Comparison of ENCODE assay signal across 9 mouse cellular contexts in genomic region chr3:96081006-96081405, GRCm38 (mm10). TPM values are rescaled to one million over a fixed set of nuclear protein-coding genes. Genes with fewer than 3 reads are reported as not detected.
DNase-seq lines count a peak whose midpoint lies in the region; TF ChIP-seq lines count a peak whose summit lies in the region.
"Had no signal": no experiment of that assay in that cellular context is flagged by ENCODE, and none has a peak within 500 bp of the region (broad histone marks: within the 10 kb centered on the region; RNA-seq: fewer than 3 reads in every experiment).

No protein-coding gene starts in this region.

- WGBS in heart, embryonic 10.5 days, result 50% methylated on average over 1 of the region's 1 CpGs
- 89% methylated on average over 1 of the region's 1 CpGs for WGBS in liver, adult 2 months

- H3K9ac ChIP-seq in liver, adult 2 months (ENCODE audit: low read depth, low read length), result no peak overlapping the region
- H3K9ac ChIP-seq: limb, embryonic 15.5 days had no signal

- H3K27me3 ChIP-seq in heart, embryonic 10.5 days (ENCODE audit: insufficient read depth, poor library complexity, severe bottlenecking), result no peaks in the 10 kb centered on the region
- H3K27me3 ChIP-seq in liver, adult 2 months (ENCODE audit: control insufficient read depth, insufficient read depth, low read length), result no peaks in the 10 kb centered on the region
- H3K27me3 ChIP-seq: limb, embryonic 15.5 days had no signal

- no peak for TF ChIP-seq POLR2A in liver, adult 2 months (IDR thresholded peaks at IDR 0.05; ENCODE audit: extremely low read depth, insufficient read depth, low read length)

- no peaks in the 10 kb centered on the region for H3K36me3 ChIP-seq in heart, embryonic 10.5 days
- H3K36me3 ChIP-seq in liver, adult 2 months (ENCODE audit: control insufficient read depth, insufficient read depth, low read length), result no peaks in the 10 kb centered on the region
- H3K36me3 ChIP-seq: limb, embryonic 15.5 days had no signal

- H3K79me2 ChIP-seq in liver, adult 2 months (ENCODE audit: control insufficient read depth, insufficient read depth, low read length), result no peaks in the 10 kb centered on the region

- H3K9me3 ChIP-seq in heart, embryonic 10.5 days, result no peaks in the 10 kb centered on the region
- H3K9me3 ChIP-seq: limb, embryonic 15.5 days had no signal

- no peaks in the 10 kb centered on the region for H3K4me1 ChIP-seq in heart, embryonic 10.5 days
- H3K4me1 ChIP-seq in liver, adult 2 months (ENCODE audit: control insufficient read depth, insufficient read depth, low read length), result peaks cover 2% of the 10 kb centered on the region; the same call in 1 of the 2 replicates
- H3K4me1 ChIP-seq: limb, embryonic 15.5 days had no signal

- DNase-seq in heart, embryonic 10.5 days (ENCODE audit: low spot score), result peak; percentile 70
- DNase-seq in heart, adult 9 months (ENCODE audit: low spot score in 2 of 2), result no peak
- peak; percentile 54 to 65 for DNase-seq in B cell, adult 2 months
- peak; percentile 76 for DNase-seq in ZHBTc4 (ENCODE audit: low read depth, low spot score)
- peak; percentile 19 for DNase-seq in liver, adult 2 months (ENCODE audit: extremely low read depth, low read depth, low spot score)
- DNase-seq in thymus, postnatal 36 days, result peak; percentile 30 to 33
- DNase-seq in layer of hippocampus, adult 8-10 months (ENCODE audit: low spot score in 2 of 2), result no peak
- DNase-seq in testis, postnatal 10 days (ENCODE audit: low spot score), result no peak

- no peak overlapping the region for H3K4me3 ChIP-seq in heart, embryonic 10.5 days
- no peak overlapping the region for H3K4me3 ChIP-seq in liver, adult 2 months (ENCODE audit: insufficient read depth, low read depth, low read length)
- H3K4me3 ChIP-seq: limb, embryonic 15.5 days had no signal

- peak; percentile 58; the same call in 1 of the 2 replicates for TF ChIP-seq CTCF in liver, adult 2 months (IDR thresholded peaks at IDR 0.05; ENCODE audit: low read depth, low read length)

- no peak overlapping the region for H3K27ac ChIP-seq in heart, embryonic 10.5 days
- no peak overlapping the region for H3K27ac ChIP-seq in liver, adult 2 months (replicated peaks; ENCODE audit: insufficient read depth, low read depth, low read length)
- H3K27ac ChIP-seq: limb, embryonic 15.5 days had no signal

RNA-seq across cellular contexts. Expression of gene Vps45, which starts 22.7 kb away (rescaled TPM):
- 26.1 and 30.6 TPM in 2 replicates for polyA plus RNA-seq in heart, embryonic 10.5 days (2016; fragmentation: Nextera tagmentation; extraction: Ambion mirVana)
- 8.9 and 10.7 TPM in 2 replicates for total RNA-seq in liver, adult 2 months (2014; rRNA removed)
- 2.1 and 2.4 TPM in 2 replicates for polyA plus RNA-seq in liver, adult 2 months (2012; rRNA removed)
- 10 to 100 TPM; 42.9 to 55.4 (median 51.6) TPM for total RNA-seq in layer of hippocampus, adult 8-10 months (2022)

RNA-seq across cellular contexts. Expression of gene Otud7b, which starts 23.3 kb away (rescaled TPM):
- 15.2 and 16.1 TPM in 2 replicates for polyA plus RNA-seq in heart, embryonic 10.5 days (2016; fragmentation: Nextera tagmentation; extraction: Ambion mirVana)
- total RNA-seq in liver, adult 2 months (2014; rRNA removed), result 8.9 and 11.9 TPM in 2 replicates
- 5.9 and 6.8 TPM in 2 replicates for polyA plus RNA-seq in liver, adult 2 months (2012; rRNA removed)
- 10 to 100 TPM; 38.1 to 40.1 (median 38.9) TPM for total RNA-seq in layer of hippocampus, adult 8-10 months (2022)

Comparison
In these comparisons a context has a peak if more than half of its experiments do, and no peak if none do; other contexts are left out.
1. DNase-seq: peak in heart, embryonic 10.5 days (single experiment), B cell, adult 2 months (2 of 2), ZHBTc4 (single experiment), liver, adult 2 months (single experiment) and thymus, postnatal 36 days (2 of 2); none in heart, adult 9 months (0 of 2), layer of hippocampus, adult 8-10 months (0 of 2) and testis, postnatal 10 days (single experiment).